Mouse (Mus musculus): ENCODE data around the gene Chic2. TPM values are rescaled to one million over a fixed set of nuclear protein-coding genes. Genes with fewer than 3 reads are reported as not detected.

Gene Chic2
- polyA plus RNA-seq, 1 experiment from 2014 or later, result 48.5 TPM

- Histone ChIP-seq H3K4me3 (replicated peaks) (no peak overlapping the region), H3K27ac (no peak overlapping the region), H3K9me3 (0 out of 2 replicates have a peak, but pooled peaks cover 4% of the 10 kb centered on the region), H3K4me1 (peaks cover 7% of the 10 kb centered on the region), H3K36me3 (replicated peaks) (peaks cover 9% of the 10 kb centered on the region), H3K9ac (no peak overlapping the region), H3K27me3 (peaks cover 67% of the 10 kb centered on the region), H3K4me2 (no peak overlapping the region)
- WGBS, result 50% methylated on average over 3 of the region's 3 CpGs
- no peak for ATAC-seq (ENCODE audit: low FRiP score)
These were observed 39.8 kb downstream of the Chic2 start for GRCm38 (mm10) chr5:75004755-75005154.

DNA sequence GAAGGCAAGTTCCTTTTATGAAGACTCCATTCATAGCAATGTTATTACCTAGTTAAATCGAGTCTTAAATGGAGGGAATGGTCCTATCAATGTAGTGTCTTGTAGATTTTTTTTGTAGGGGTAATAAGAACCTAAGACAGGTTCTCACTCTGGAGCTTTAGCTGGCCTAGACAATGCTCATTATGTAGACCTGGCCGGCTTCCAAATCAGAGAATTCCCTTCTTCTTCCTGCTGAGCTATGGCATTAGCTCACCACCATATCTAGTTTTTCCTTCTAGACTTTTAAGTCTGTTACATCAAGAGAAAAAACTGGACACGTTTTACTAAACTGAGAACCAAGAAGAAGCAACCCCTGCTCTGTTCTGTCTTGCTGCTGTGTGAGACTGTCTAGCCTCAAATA lies 42.5 kb downstream of the Chic2 start:
- 75% methylated on average over 3 of the region's 3 CpGs for WGBS
- Histone ChIP-seq H3K27ac (no peak overlapping the region), H3K9ac (no peak overlapping the region), H3K4me2 (no peak overlapping the region), H3K4me3 (replicated peaks) (no peak overlapping the region), H3K36me3 (replicated peaks) (no peaks in the 10 kb centered on the region), H3K27me3 (peaks cover 65% of the 10 kb centered on the region), H3K9me3 (no peaks in the 10 kb centered on the region), H3K4me1 (peaks cover 21% of the 10 kb centered on the region)
- no peak for ATAC-seq (ENCODE audit: low FRiP score)

- H3K36me3 ChIP-seq (replicated peaks), result peaks cover 9% of the 10 kb centered on the region
- H3K9ac ChIP-seq, result no peak overlapping the region
- peaks cover 28% of the 10 kb centered on the region for H3K4me1 ChIP-seq
- H3K27me3 ChIP-seq, result peaks cover 69% of the 10 kb centered on the region
- ATAC-seq (ENCODE audit: low FRiP score), result peak; percentile 94
- 7% methylated on average over 12 of the region's 12 CpGs for WGBS
- H3K9me3 ChIP-seq, result no peaks in the 10 kb centered on the region
- no peak overlapping the region for H3K4me2 ChIP-seq
- peak overlapping the region; percentile 50; the same call in 1 of the 2 replicates for H3K27ac ChIP-seq
- no peak overlapping the region for H3K4me3 ChIP-seq (replicated peaks)
These were observed 45.7 kb downstream of the Chic2 start for GRCm38 (mm10) chr5:74998716-74999512.

DNA sequence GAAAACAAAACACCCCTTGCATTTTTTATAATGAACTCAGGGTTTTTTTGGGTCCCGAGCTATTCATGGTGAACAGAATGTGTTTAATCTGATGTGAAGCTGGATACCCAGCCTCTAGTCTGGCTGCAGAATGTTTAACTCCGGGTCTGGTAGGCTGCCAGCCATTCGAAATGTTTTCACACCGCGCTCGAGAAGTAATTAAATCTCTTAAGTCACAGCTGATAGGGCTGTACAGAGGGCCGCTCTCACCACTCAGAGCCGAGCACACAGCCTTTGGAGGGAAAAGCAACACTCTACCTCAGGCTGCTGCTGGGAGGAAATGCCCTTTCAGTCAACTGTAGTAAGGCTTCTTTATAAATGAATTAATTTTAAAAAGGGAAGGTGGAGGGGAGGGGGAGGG lies 49.6 kb downstream of the Chic2 start:
- Histone ChIP-seq H3K4me1 (peaks cover 21% of the 10 kb centered on the region), H3K36me3 (replicated peaks) (peaks cover 19% of the 10 kb centered on the region), H3K9ac (no peak overlapping the region), H3K9me3 (peaks cover 18% of the 10 kb centered on the region), H3K27ac (peak overlapping the region; percentile 31; the same call in 1 of the 2 replicates), H3K4me2 (no peak overlapping the region), H3K4me3 (replicated peaks) (no peak overlapping the region), H3K27me3 (peaks cover 45% of the 10 kb centered on the region)
- WGBS, result 34% methylated on average over 8 of the region's 8 CpGs
- ATAC-seq (ENCODE audit: low FRiP score), result peak; percentile 52; the same call in 1 of the 2 replicates

DNA sequence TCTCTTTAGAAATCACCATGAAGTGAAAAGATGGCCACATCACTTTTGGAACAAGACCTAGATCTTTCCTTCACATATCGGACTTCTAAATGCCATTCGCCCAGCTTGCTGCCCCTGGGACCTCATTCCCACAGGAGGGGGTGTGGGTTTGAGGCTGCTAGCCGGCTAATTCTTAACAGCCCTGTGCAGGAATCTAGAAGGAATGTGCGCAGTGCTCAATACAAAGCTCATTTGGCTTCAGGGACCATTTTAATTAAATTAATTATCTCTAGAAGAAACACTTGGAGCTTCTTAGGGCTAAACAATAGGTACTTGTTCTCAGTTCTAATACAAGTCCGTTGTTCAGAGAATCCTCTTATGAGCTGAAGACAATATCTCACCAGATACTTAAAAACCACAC lies 60.5 kb downstream of the Chic2 start:
- Histone ChIP-seq H3K27ac (no peak overlapping the region), H3K9me3 (no peaks in the 10 kb centered on the region), H3K4me3 (replicated peaks) (no peak overlapping the region), H3K36me3 (replicated peaks) (no peaks in the 10 kb centered on the region), H3K9ac (no peak overlapping the region), H3K27me3 (peaks cover 69% of the 10 kb centered on the region), H3K4me1 (peaks cover 38% of the 10 kb centered on the region), H3K4me2 (no peak overlapping the region)
- no peak for ATAC-seq (ENCODE audit: low FRiP score)
- WGBS, result 8% methylated on average over 5 of the region's 5 CpGs

- H3K4me3 ChIP-seq (replicated peaks), result no peak overlapping the region
- ATAC-seq (ENCODE audit: low FRiP score), result no peak
- no peak overlapping the region for H3K4me2 ChIP-seq
- no peaks in the 10 kb centered on the region for H3K9me3 ChIP-seq
- no peaks in the 10 kb centered on the region for H3K36me3 ChIP-seq (replicated peaks)
- no peak overlapping the region for H3K9ac ChIP-seq
- peaks cover 90% of the 10 kb centered on the region for H3K27me3 ChIP-seq
- 0 out of 2 replicates have a peak overlapping the region, but pooled peaks have one; percentile 25 for H3K27ac ChIP-seq
- peaks cover 38% of the 10 kb centered on the region for H3K4me1 ChIP-seq
- WGBS, result 11% methylated on average over 4 of the region's 4 CpGs
These were observed 64.0 kb downstream of the Chic2 start for GRCm38 (mm10) chr5:74980574-74980973.

GRCm38 (mm10) chr5:74980154-74980553 lies 64.4 kb downstream of the Chic2 start:
- H3K9ac ChIP-seq, result no peak overlapping the region
- WGBS, result 1% methylated on average over 7 of the region's 7 CpGs
- no peaks in the 10 kb centered on the region for H3K9me3 ChIP-seq
- peak overlapping the region; percentile 25; the same call in 1 of the 2 replicates for H3K4me2 ChIP-seq
- H3K36me3 ChIP-seq (replicated peaks), result no peaks in the 10 kb centered on the region
- H3K4me3 ChIP-seq (replicated peaks), result no peak overlapping the region
- H3K4me1 ChIP-seq, result peaks cover 39% of the 10 kb centered on the region
- H3K27me3 ChIP-seq, result peaks cover 90% of the 10 kb centered on the region
- ATAC-seq (ENCODE audit: low FRiP score), result peak; percentile 59; the same call in 1 of the 2 replicates
- H3K27ac ChIP-seq, result no peak overlapping the region

- Histone ChIP-seq H3K27ac (peak overlapping the region; percentile 61; the same call in 1 of the 2 replicates), H3K4me1 (peaks cover 43% of the 10 kb centered on the region), H3K36me3 (replicated peaks) (no peaks in the 10 kb centered on the region), H3K4me2 (no peak overlapping the region), H3K27me3 (peaks cover 89% of the 10 kb centered on the region), H3K9ac (no peak overlapping the region), H3K4me3 (replicated peaks) (no peak overlapping the region), H3K9me3 (no peaks in the 10 kb centered on the region)
- 19% methylated on average over 7 of the region's 7 CpGs for WGBS
- ATAC-seq (ENCODE audit: low FRiP score), result no peak
These were observed 65.0 kb downstream of the Chic2 start for GRCm38 (mm10) chr5:74979586-74979985.

DNA sequence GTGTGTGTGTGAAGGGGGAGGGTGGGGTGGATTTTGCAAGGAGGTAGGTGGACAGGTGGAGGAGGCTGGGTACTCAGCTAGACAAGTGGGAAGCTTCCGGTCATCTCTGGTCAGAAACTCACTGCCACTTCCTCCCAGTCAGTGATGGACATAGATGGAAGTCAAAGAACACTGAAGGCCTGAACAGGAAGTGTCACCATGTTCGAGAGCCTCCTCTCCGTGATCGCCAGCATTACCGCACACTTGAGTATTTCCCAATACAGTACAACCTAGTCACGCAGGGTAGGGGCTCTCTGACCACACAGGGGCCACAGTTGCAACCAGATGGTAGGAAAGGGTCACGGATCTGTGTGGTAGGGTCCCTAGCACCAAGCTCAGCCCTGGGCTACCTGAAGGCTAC lies 69.1 kb downstream of the Chic2 start:
- Histone ChIP-seq H3K27me3 (peaks cover 81% of the 10 kb centered on the region), H3K4me2 (no peak overlapping the region), H3K4me3 (replicated peaks) (no peak overlapping the region), H3K9ac (no peak overlapping the region), H3K4me1 (peaks cover 22% of the 10 kb centered on the region), H3K9me3 (no peaks in the 10 kb centered on the region), H3K27ac (no peak overlapping the region), H3K36me3 (replicated peaks) (no peaks in the 10 kb centered on the region)
- 94% methylated on average over 7 of the region's 7 CpGs for WGBS
- no peak for ATAC-seq (ENCODE audit: low FRiP score)

DNA sequence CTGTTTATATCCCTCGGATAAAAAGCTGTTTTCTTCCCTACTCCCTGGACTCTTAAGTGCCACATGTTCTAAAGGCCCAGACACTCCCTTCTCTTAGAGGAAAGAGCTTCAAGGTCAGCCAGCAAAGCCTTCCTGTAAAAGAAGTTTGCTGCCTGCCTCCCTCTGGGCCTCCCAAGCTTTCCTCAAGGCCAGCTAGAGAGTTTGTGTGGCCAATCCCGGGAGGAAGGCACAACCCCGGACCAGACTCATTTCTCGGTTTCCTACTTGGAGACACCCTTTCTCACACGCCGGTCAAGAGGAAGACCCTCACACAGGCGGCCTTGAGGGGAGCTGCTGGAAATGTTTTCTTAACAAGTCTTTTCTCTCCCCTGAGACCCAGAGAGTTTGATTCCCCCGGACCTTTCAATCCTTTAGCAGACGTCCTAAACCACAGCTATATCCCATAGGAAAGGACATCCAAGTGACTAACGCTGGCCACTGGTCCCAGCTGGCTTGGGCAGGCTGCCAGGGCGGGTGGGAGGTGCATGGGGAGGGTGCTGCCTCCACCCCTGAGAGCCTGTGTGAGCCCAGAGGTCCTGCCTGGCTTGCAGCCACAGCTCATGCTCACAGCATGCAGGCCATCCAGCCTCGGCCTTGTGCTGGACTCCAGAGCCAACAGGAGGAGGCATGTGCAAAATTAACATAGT lies 69.7 kb downstream of the Chic2 start:
- Histone ChIP-seq H3K4me3 (replicated peaks) (no peak overlapping the region), H3K4me2 (no peak overlapping the region), H3K27me3 (peaks cover 83% of the 10 kb centered on the region), H3K9me3 (no peaks in the 10 kb centered on the region), H3K4me1 (peaks cover 17% of the 10 kb centered on the region), H3K27ac (no peak overlapping the region), H3K36me3 (replicated peaks) (no peaks in the 10 kb centered on the region), H3K9ac (0 out of 2 replicates have a peak overlapping the region, but pooled peaks have one; percentile 21)
- no peak for ATAC-seq (ENCODE audit: low FRiP score)
- WGBS, result 65% methylated on average over 12 of the region's 12 CpGs

DNA sequence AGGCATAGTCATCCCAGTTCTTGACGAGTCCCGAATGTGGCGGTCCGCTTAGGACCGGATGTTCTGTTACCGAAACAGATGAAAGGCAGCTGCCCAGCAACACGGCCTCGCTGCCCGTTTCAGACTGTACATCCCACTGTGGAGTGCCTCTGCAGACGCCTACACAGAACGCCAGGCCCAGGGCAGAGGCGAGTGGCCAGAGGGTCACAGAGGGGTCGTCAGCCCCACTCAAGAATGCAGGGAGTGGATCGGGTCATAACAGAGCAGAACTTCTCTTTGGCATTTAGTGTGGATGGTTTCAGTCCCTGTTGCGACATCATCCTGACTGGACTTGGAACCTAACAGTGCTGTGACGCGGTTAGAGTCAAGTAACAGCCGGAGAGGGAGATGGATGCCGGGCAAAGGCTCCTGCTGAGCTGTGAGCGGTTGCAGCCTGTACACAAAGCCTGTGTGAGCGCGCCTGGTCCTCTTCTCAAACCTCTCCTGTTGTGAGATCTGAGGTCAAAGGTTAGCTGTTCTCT lies 70.5 kb downstream of the Chic2 start:
- Histone ChIP-seq H3K27ac (no peak overlapping the region), H3K9ac (no peak overlapping the region), H3K27me3 (peaks cover 75% of the 10 kb centered on the region)

DNA sequence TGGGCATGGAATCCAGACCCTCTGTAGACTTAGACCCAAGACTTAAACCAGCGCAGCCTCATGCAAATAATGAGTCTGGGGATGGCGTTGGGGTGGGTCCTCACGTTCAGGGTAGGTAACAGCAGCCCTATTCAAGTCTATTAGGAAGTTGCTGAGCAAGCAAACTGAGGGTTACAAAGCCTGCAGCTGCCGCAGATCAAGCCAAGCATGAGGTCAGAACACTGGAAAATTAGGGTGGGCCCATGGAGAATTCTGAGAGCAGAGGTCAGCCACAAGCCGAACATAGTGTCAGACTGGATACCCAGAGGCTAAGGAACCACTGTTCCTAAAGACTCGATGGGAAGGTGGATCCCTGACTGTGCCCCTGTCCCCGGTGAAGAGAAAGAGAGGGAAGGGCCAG lies 73.2 kb downstream of the Chic2 start:
- peaks cover 60% of the 10 kb centered on the region for H3K27me3 ChIP-seq
- peaks cover 9% of the 10 kb centered on the region for H3K4me1 ChIP-seq
- WGBS, result 76% methylated on average over 7 of the region's 7 CpGs

More for the DNA sequence above, 70.5 kb downstream of the Chic2 start:
- H3K4me2 ChIP-seq, result no peak overlapping the region
- no peaks in the 10 kb centered on the region for H3K9me3 ChIP-seq
- H3K4me1 ChIP-seq, result peaks cover 9% of the 10 kb centered on the region
- no peak; the same call in 1 of the 2 replicates for ATAC-seq (ENCODE audit: low FRiP score)
- H3K4me3 ChIP-seq (replicated peaks), result no peak overlapping the region
- WGBS, result 55% methylated on average over 22 of the region's 22 CpGs
- no peaks in the 10 kb centered on the region for H3K36me3 ChIP-seq (replicated peaks)

More for the DNA sequence above, 73.2 kb downstream of the Chic2 start:
- no peak overlapping the region for H3K9ac ChIP-seq
- no peaks in the 10 kb centered on the region for H3K9me3 ChIP-seq
- no peak overlapping the region for H3K4me2 ChIP-seq
- H3K27ac ChIP-seq, result no peak overlapping the region
- no peak for ATAC-seq (ENCODE audit: low FRiP score)
- no peak overlapping the region for H3K4me3 ChIP-seq (replicated peaks)
- H3K36me3 ChIP-seq (replicated peaks), result no peaks in the 10 kb centered on the region

Measured in forebrain, embryonic 12.5 days (tissue).